Mouse (Mus musculus) heart, embryonic 16.5 days (tissue): ENCODE measurements around the gene Snrnp25. TPM values are rescaled to one million over a fixed set of nuclear protein-coding genes. Genes with fewer than 3 reads are reported as not detected.

Experiments used
- polyA plus RNA-seq: library from polyadenylated mRNA; unstranded; fragments of >200 nt; fragmentation: Nextera tagmentation; extraction: Ambion mirVana; gene quantifications from 2 replicates; pipeline ENCODE4 v1.2.1, GENCODE M21; 2015

Snrnp25 gene
- polyA plus RNA-seq, 1 experiment from 2014 or later = 50.9 TPM

Other genes with a start within 250 kb of the Snrnp25 start
- gene 4930524B15Rik, start 239.8 kb upstream of the Snrnp25 start, polyA plus RNA-seq = 0.10 TPM in 1 of 2 replicates, not detected in the other
- gene Nsg2, start 205.0 kb upstream of the Snrnp25 start, polyA plus RNA-seq = 3.4 and 7.0 TPM in 2 replicates
- 0.74 and 1.4 TPM in 2 replicates for gene Il9r, start 5.1 kb upstream of the Snrnp25 start, polyA plus RNA-seq
- 35.6 and 44.2 TPM in 2 replicates for gene Rhbdf1, start 16.9 kb downstream of the Snrnp25 start, polyA plus RNA-seq
- gene Mpg, start 21.1 kb downstream of the Snrnp25 start, polyA plus RNA-seq = 19.1 and 20.4 TPM in 2 replicates
- gene Nprl3, start 62.3 kb downstream of the Snrnp25 start, polyA plus RNA-seq = 30.4 and 33.0 TPM in 2 replicates
- gene Hba-x, start 71.0 kb downstream of the Snrnp25 start, polyA plus RNA-seq = 61.3 and 82.7 TPM in 2 replicates
- 15,213 and 16,163 TPM in 2 replicates for gene Hba-a1, start 78.1 kb downstream of the Snrnp25 start, polyA plus RNA-seq
- 1.5 and 1.7 TPM in 2 replicates for gene Hbq1b, start 81.5 kb downstream of the Snrnp25 start, polyA plus RNA-seq
- 36,578 and 41,568 TPM in 2 replicates for gene Hba-a2, start 91.1 kb downstream of the Snrnp25 start, polyA plus RNA-seq
- 1.6 and 2.8 TPM in 2 replicates for gene Hbq1a, start 94.7 kb downstream of the Snrnp25 start, polyA plus RNA-seq
- gene Sh3pxd2b, start 142.4 kb downstream of the Snrnp25 start, polyA plus RNA-seq = 10.0 and 10.9 TPM in 2 replicates
- gene Ubtd2, start 250.0 kb downstream of the Snrnp25 start, polyA plus RNA-seq = 25.5 and 27.1 TPM in 2 replicates